Mouse (Mus musculus): ENCODE results near the gene Kxd1.

Gene Kxd1

DNA sequence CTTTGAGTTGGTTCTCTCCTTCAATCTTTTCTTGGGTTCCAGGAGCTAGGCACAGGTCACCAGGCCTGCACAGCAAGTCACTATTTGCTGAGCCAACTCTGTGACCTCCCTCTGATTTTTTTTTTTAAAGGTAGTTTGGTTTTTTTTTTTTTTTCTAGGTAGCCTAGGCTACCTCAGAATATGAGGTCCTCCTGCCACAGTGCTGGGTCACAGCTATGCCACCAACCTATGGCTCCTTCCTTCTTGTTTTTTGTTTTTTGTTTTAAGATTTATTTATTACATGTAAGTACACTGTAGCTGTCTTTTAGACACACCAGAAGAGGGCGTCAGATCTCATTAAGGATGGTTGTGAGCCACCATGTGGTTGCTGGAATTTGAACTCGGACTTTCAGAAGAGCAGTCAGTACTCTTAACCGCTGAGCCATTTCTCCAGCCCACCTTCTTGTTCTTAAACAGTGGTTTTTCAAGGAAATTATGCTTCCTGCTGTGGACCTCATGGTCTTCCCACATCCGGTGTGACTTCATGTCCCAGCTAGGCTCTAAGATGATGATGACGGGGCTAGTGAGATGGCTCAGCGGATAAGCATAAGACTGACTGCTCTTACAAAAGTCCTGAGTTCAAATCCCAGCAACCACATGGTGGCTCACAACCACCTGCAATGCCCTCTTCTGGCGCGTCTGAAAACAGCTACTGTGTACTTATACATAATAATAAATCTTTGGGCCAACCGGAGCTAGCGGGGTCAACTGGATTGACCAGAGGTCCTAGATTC, 21.8 kb upstream of the Kxd1 start:
- CTCF ChIA-PET, result interaction anchor here (0.5 to 0.7 kb wide), 3 partner anchors 18 to 253 kb away, joined by 3 to 4 read pairs (median 3); no protein-coding TSS in a partner anchor

DNA sequence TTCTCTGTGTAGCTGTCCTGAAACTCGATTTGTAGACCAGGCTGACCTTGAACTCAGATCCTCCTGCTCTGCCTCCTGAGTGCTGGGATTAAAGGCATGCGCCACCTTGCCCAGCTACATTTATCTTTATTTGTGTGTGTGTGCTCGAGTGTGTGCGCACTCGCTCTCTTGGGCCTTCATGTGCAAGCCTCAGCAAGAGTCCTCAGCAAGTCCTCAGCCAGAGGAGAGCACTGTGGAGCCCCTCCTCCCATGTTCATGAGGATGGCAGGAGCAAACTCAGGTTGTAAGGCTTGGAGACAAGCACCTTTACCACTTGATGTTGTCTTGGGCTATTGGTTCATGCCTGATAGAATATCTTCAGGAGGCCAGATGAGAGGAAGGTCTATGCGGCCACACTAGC, 20.0 kb upstream of the Kxd1 start:
- CTCF ChIA-PET, result interaction anchor here (0.6 kb wide), 1 partner anchor 11 kb away, joined by 3 read pairs; no protein-coding TSS in a partner anchor

DNA sequence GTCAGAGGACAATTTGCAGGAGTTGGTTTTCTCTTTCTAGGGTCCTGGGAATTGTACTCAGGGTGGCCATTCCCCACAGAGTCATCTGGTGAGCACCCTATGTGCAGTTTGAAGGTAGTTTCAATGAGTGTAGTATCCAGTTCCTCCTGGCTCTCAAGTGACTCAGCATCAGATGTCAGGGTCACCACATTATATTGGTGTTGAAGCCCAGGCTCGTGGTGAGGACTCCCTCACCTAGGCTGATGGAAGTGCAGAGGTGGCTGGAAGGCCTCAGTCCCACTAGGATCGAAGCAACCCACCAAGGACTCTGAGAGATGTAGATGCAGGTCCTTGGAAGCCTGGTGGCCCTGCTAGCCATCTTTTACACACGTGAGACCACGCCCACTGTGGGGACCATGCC, 18.7 kb upstream of the Kxd1 start:
- CTCF ChIA-PET, result no interaction called here

DNA sequence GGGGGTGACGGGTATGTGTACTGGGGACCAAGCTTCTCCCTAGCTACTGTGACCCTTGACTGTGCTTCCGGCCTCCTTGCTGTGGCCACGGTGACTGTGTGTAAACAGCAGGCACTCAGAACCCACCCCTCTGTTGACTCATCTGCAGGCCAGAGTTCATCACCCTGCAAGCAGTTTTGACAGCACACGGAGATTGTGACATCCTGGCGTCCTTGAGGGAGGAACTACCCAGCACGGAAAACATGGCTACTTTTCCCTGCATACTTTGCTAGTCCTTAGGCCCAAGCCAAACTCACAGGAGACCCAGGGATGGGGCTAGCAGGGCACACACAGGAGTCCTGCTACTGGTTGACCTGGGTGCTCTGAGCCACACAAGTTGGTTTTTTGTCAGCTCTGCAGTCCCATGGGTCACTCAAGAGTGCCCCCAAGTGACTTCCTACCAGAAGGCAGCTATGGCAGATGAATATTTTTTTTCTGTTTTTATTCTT, 16.5 kb upstream of the Kxd1 start:
- CTCF ChIA-PET, result interaction anchor here (0.7 kb wide), 1 partner anchor 64 kb away, joined by 5 read pairs; no protein-coding TSS in a partner anchor

DNA sequence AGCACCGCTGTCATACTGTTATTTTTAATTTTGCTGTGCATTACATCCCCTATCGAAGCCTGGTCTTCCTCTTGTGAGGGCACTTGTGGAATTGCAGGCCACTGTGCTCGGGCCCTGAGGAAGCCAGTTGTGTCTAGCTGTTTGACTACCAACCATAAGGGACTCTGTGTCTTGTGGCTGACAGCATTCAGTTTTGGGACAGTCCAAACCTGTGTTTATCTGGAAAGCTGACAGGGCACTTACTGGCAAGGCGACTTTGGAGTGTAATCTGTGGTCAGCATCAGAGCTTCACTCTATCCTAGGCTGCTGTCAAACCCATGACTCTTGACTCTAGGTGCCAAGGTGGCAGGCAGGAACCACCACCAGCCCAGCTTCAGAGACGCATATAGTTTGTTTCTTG, 13.3 kb upstream of the Kxd1 start:
- CTCF ChIA-PET, result no interaction called here

DNA sequence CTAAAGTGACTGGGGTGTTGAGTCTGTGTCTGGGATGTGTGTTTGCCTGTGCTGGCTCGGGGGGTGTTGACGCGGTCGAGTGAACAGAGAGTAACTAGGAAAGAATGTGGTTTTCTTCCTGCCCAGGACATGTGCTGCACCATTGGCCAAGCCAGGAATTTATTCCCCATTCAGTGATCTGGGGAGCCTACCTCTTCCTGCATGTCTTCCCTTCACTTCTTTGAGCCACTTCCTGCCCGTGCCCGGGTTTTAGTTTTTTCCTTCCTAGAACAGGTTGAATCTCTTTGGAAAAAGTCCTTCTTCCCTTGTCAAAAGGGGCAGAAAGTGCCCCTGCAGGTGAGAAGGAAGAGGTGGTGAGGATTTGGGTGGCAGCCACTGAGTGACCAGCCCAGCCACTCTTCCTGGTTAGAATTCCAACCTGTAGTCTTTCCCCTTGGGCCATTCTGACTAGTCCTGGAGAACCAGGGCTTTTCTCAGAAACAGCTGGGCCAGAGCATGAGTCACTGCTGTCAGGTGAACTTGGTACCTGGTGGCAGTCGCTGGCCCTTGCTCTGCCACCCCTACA, 12.8 kb upstream of the Kxd1 start:
- CTCF ChIA-PET, result no interaction called here

DNA sequence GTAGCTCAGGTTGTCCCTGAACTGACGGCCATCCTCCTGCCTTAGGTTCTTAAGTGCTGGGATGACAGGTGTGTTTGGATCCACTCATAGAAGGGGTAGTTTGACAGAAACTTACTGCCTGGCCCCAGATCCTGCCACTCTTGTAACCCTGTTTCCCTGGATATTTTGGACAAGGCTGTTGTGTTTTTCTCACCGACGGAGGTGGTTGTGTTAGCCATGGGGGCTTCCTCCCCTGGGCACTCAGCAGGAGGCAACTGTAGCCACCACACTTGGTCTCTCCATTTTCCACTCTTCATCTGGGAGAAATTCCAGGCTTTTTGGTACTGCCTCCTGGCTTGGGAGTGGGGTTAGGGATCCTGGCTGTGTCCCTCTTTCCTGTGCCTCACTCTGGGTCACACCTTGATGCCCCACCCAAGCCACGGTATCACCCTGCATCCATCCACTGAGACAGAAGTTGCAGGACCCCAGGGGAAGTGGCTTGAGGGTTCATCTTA, 12.3 kb upstream of the Kxd1 start:
- CTCF ChIA-PET, result interaction anchor here (0.8 kb wide), 1 partner anchor 29 kb away, joined by 3 read pairs; no protein-coding TSS in a partner anchor

DNA sequence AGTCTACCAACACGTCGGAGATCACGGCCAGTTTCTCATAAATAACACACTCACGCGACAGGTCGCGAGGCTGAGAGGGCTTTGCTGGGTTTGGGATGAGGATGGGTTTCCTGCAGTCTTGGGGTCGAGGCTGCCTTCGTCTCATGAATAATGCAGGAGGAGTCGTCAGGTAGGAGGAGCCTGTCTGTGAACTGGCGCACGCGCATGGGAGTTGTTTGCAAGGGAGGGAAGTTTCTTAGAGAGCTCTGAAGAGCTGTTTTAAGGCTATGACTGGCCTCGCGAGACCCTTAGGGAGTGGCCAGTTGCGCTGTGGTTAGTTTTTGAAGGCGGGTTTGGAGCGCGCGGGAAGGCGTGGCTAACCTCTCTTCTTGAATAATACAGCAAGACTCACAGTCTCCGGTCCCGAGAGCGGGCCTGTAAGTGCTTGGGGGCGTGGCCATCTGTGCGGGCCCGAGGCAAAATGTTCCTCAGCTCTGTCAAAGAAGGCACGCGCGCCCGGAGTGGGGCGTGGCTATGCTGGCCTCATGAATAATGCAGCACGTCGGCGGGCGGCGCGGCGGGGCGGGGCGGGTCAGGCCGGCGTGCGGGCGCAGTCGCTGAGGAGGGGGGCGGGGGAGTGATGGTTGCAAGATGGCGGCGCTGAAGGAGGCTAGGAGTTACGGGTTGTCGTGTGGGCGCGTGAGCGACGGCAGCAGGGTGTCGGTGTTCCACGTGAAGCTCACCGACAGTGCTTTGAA, 11.5 kb upstream of the Kxd1 start, which contains the start of gene Ell:
Gene Ell, plus strand, starts transcription at position 381 of the 737 bp plus-strand sequence.
- CTCF ChIA-PET, result interaction anchor here (0.8 to 1.7 kb wide), 2 partner anchors 28 to 30 kb away, joined by 3 to 6 read pairs; no protein-coding TSS in a partner anchor

DNA sequence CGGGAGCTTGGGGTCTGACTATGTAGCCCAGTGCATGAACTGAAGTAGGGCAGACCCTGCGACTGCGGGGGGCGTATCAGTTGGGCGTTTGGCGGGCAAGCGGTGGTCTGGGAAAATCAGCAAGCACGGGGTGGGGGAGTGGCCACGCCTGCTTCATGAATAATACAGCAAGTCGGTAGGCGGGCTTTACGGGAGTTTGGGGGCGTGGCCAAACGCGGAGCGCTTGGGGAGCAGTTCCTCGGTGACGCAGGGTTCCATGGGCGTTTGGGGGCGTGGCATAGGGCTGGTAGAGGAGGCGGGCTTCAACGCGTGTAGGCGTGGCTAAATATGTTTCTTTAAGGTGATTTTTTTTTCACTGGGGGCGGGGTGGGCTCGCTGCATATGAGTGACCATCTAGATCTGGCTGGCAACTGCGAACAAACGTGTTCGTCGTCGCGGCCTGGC, 10.9 kb upstream of the Kxd1 start:
- CTCF ChIA-PET, result interaction anchor here (1.7 kb wide), 1 partner anchor 29 kb away, joined by 6 read pairs; no protein-coding TSS in a partner anchor

DNA sequence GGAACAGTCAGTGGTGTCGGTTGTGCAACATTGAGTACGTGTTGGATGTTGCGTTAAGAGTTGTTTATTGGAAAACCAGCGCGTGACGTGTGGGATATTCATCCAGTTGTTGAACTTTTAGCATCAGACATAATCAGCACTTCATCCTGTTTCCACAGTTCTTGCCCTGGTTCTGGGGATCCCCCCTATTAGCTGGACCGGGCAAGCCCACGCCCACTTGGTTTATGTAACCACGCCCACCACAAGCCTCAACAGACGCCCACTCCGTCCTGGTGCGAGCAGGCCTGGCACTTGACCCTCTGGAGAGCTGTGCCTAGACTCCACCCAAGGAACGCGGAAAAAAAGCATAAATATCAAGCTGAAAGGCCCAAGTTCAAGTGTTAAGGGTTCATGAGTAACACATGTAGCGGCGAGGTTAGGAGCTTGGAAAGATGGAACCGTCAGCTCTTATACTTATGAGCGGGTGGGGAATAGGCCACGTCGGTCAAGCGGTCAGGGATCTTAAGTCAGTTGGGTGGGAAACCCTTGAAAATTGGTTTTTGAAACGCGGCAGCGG, 10.3 kb upstream of the Kxd1 start:
- CTCF ChIA-PET, result interaction anchor here (1.7 kb wide), 1 partner anchor 29 kb away, joined by 6 read pairs; no protein-coding TSS in a partner anchor

DNA sequence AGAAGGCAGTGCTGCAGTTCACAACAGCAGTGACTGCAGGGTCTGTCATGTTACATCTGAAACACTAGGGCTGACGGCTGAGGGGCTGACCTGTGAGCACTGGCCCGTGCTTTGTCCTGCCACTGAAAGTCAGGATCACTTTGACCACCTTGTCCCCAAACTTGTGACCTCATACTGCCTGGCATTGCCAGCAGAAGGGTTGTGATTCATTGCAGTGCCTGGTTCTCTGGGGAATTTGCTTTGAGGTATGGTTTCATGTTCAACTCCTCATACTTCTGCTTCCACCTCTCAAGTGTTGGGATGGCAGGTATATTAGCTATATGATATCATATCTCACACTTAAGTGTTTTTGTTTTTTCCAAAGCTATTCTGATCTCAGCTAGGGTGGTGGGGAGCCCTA, 7.9 kb upstream of the Kxd1 start:
- CTCF ChIA-PET, result no interaction called here

DNA sequence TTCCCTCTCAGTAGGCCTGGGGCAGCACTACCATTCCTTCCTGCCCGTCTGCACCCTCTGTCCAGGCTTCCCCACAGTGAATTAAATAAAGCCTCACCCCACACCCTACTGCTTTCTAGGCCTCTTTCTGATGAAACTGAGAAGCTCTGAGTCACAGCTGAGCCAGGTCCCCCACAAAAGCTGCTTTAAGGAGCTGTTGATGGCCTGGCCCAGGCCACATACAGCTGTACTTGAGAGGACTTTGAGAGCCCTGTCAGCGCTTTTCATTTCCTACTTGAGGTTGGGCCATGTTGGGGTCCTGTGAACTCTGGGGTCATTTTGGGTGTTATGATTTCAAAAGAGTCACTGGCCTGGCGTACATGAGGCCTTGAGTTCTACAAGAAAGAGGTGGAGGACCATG, 7.5 kb upstream of the Kxd1 start:
- CTCF ChIA-PET, result no interaction called here

DNA sequence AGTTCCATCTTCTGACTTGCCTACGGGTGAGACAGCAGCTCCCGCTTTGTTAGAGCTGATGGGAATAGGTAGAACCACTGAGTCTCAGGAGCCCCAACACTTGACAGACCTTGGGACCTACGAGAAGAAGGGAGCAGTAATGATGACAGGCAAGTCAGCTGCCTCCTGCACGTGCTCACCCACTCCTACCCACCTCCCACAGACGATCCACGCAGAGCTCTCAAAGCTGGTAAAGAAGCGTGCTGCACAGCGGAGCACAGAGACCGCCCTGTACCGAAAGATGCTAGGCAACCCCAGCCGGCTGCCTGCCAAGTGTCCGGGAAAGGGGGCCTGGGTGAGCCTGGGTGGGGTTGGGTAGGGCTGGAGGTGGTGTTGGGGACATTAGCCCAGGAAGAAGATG, 6.5 kb upstream of the Kxd1 start:
- CTCF ChIA-PET, result no interaction called here

DNA sequence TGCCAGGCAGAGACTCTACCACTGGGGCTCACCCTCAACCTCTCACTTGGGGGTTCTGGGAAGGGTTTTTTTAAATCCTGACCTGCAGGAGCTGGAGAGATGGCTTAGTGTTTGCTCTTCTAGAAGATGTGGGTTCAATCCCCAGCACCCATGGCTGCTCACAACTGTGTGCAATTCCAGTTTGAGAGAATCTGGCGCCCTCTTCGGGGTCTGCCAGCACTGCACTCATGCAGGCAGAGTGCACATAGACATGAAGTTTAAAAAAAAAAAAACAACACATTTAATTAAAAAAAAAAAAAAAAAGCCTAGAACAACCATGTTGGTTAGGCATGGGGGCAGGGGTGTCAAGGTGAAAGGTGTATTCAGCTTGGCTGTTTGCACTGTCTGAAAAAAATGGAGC, 2.6 kb upstream of the Kxd1 start:
- CTCF ChIA-PET, result interaction anchor here (0.7 kb wide), 1 partner anchor 38 kb away, joined by 11 read pairs; no protein-coding TSS in a partner anchor

DNA sequence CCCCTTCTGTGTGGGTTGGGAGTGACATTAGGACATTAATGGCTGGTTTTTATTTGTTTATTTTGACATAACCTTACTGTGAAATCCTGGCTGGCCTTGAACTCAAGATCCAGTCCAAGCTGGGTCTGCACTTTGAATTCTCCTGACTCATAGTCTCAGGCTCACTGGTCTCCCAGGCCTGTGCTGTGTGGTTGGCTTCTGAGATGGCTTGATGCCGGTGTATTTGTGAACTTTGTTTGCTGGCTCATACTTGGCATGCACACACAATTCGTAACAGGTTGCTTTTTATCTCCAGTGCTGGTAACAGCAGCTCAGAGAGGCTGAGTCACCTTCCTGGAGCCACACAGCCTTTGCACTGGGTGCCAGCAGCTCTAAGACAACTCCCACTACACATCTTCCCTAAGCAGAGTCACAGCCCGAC, 2.0 kb upstream of the Kxd1 start:
- CTCF ChIA-PET, result interaction anchor here (0.5 to 0.7 kb wide), 2 partner anchors 39 to 335 kb away, joined by 3 to 11 read pairs; no protein-coding TSS in a partner anchor

DNA sequence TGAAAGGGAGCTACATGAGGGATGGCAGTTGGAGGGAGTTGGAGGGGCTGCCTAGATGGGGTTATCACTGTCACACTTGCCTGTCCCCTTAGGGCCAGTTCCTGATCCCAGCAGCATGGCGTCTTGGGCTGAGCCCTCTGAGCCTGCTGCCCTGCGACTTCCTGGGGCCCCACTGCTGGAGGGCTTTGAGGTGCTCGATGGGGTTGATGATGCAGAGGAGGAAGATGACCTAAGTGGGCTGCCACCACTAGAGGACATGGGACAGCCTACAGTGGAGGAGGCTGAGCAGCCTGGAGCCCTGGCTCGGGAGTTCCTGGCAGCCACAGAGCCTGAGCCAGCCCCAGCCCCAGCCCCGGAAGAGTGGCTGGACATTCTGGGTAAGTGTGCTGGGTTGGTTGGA, 1.5 kb upstream of the Kxd1 start:
- CTCF ChIA-PET, result interaction anchor here (0.5 to 0.7 kb wide), 2 partner anchors 22 to 335 kb away, joined by 3 to 8 read pairs; no protein-coding TSS in a partner anchor

DNA sequence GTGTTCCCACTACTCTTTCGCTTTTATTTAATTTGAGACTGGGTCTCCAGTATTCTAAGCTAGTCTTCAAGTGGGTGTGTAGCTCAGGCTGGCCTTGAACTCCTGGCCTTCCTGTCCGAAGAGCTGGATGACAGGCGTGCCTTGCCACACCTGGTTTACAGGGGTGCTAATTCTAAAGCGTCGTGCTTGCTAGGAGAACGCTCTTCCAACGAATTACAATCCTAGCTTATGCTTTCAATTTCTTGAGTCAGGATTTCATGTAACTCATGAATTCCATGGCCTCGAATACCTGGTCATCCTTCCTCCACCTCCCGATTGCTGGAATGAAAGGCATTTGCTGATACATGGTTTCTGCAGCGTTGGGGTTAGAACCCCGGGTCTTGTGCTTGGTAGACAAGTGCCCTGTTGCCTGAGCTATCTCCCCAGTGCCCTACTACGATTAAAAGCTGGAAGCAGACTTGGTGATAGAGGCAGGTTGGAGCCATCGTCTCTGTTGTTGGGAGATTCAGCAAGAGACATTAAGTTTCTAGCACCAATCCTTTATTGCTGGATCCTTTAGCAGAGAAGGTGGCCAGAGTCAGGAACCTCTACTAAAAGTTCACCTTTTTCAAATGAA, 534 bp upstream of the Kxd1 start:
- CTCF ChIA-PET, result interaction anchor here (0.5 kb wide), 1 partner anchor 104 kb away, joined by 3 read pairs; no protein-coding TSS in a partner anchor

DNA sequence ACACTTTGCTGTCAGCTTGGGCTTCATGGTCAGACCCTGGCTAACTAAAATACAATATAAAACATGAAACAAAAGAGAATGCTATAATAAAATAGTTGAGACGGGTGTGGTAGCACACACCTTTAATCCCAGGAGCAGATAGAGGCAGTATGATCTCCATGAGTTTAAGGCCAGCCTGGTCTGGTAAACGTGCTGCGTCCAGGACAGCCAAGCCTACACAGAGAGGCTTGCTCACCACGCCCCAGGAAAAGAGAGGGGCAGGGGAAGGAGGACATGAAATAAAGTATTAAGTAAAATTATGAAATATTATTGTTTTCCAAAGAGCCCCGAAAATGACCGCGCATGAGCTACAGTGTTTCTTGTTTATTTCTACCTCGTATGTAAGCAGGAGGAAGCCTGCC, 645 bp downstream of the Kxd1 start:
- CTCF ChIA-PET, result interaction anchor here (1.6 kb wide), 1 partner anchor 58 kb away, joined by 3 read pairs; no protein-coding TSS in a partner anchor

DNA sequence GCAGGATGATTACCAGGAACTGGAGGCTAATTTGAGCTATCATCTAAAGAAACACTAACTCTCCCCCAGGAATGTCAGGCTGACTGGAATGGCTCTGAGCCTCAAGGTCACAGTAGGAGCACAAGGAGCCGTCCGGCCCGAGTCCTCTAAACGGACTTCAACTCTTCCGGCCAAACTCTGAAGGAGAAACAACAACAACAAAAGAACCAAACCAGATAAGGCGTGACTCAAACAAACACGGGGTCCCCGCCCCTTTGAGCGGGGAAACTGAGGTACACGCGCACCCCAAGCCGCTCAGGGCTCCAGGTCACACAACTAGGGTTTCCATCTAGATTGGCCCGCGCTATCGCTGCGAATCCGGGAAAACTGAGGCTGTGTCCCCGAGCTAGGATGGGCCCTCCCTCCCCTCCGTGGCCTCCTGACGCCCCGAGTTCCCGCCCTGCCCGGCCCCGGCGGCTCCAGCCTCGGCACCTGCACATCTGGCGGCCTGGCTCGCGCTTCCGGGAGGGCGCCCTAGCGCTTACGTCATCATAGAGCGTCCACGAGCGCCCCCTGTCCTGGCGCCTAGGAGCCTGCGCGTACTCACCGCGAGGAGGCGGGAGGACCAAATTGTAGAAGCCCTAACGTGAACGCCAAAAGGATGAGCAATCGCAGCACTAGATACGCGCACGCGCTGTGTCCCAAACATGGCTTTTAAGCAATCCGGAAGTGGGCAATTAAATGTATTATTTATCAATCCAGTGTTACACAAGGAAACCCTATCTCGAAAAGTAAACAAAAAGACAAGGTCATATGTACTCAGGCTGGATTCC, 5.0 kb downstream of the Kxd1 start:
- CTCF ChIA-PET, result interaction anchor here (0.5 to 1.3 kb wide), 2 partner anchors 11 to 239 kb away, joined by 3 to 5 read pairs; no protein-coding TSS in a partner anchor

DNA sequence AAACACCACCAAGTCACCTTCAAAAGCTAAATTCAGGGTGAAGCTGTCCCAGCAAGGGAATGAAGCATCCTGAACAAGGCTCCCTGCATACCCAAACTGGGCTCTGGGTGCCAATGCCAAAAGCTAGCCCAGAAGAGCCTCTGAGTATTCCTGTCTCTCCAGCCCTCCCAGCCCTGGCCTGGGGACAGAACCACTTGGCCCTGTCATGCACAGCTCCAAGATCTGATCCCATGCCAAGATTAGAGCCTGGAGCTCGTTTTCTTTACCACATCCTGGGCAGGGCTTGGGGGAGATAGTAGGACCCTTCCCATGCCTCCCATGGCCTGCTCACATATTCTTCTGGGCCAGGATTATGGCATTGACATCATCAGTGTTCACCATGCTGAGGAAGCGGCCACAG, 8.2 kb downstream of the Kxd1 start:
- CTCF ChIA-PET, result interaction anchor here (0.6 kb wide), 1 partner anchor 8 kb away, joined by 5 read pairs; no protein-coding TSS in a partner anchor

All from spleen, embryonic (tissue).